Mouse (Mus musculus) MEL (cell line): ENCODE data around the gene Spata21.

Source experiments
- CTCF ChIP-seq, 3 experiments: IDR thresholded peaks in 2 of 3; conservative IDR thresholded peaks in 1 of 3; 2 replicates each; pipeline ENCODE4 v1.5.1; 2011 to 2012; ENCODE audit warnings: low read length in 3 of 3, low read depth in 2 of 3, mild to moderate bottlenecking in 2 of 3, improper control_type of control experiment in 1 of 3, inconsistent platforms in 1 of 3, mixed read lengths in 1 of 3, moderate library complexity in 1 of 3; ENCODE audit not compliant: control insufficient read depth in 1 of 3, insufficient read depth in 1 of 3, poor library complexity in 1 of 3, severe bottlenecking in 1 of 3
- EP300 ChIP-seq, 2 experiments: IDR thresholded peaks; 2 replicates each; pipeline ENCODE4 v1.6.1; 2011; ENCODE audit warnings: improper control_type of control experiment in 2 of 2, low read length in 2 of 2, low read depth in 1 of 2, mild to moderate bottlenecking in 1 of 2
- MAZ ChIP-seq: IDR thresholded peaks from 2 replicates; pipeline ENCODE4 v1.6.1; 2012; ENCODE audit warnings: low read depth, mild to moderate bottlenecking, inconsistent platforms, low read length, improper control_type of control experiment
- MYC ChIP-seq: IDR thresholded peaks from 2 replicates; pipeline ENCODE4 v1.6.1; 2011; ENCODE audit warnings: low read depth, mild to moderate bottlenecking, low read length, improper control_type of control experiment, moderate library complexity
- POLR2A ChIP-seq, 2 experiments: IDR thresholded peaks; 2 replicates each; pipeline ENCODE4 v1.6.1; 2011 to 2012; ENCODE audit warnings: low read length in 2 of 2, mild to moderate bottlenecking in 2 of 2, control low read depth in 1 of 2, improper control_type of control experiment in 1 of 2, low read depth in 1 of 2, moderate library complexity in 1 of 2; ENCODE audit not compliant: control insufficient read depth in 1 of 2, insufficient read depth in 1 of 2, poor library complexity in 1 of 2
- SIN3A ChIP-seq: IDR thresholded peaks from 2 replicates; pipeline ENCODE4 v1.6.1; 2012; ENCODE audit warnings: low read length, improper control_type of control experiment, inconsistent platforms
- ZKSCAN1 ChIP-seq: IDR thresholded peaks from 2 replicates; pipeline ENCODE4 v1.6.1; 2012; ENCODE audit warnings: low read depth, mild to moderate bottlenecking, inconsistent platforms, low read length, improper control_type of control experiment, moderate library complexity

- TF ChIP-seq CTCF (IDR thresholded peaks at IDR 0.05 in 2 of 3, conservative IDR thresholded peaks at IDR 0.05 in 1 of 3; ENCODE audit: control insufficient read depth in 1 of 3, insufficient read depth in 1 of 3, low read depth in 2 of 3, low read length in 3 of 3, poor library complexity in 1 of 3, severe bottlenecking in 1 of 3) (peak; percentile 38 to 50 (median 39)), EP300 (IDR thresholded peaks at IDR 0.05; ENCODE audit: low read depth in 1 of 2, low read length in 2 of 2) (no peak), SIN3A (no peak), MAZ (no peak), POLR2A (IDR thresholded peaks at IDR 0.05; ENCODE audit: control insufficient read depth in 1 of 2, insufficient read depth in 1 of 2, low read depth in 1 of 2, low read length in 2 of 2, poor library complexity in 1 of 2) (no peak), MYC (peak; percentile 65), ZKSCAN1 (no peak)
These were observed 58.4 kb downstream of the Spata21 start for GRCm38 (mm10) chr4:141146491-141147033.
